Mouse (Mus musculus) layer of hippocampus, adult 8-10 months (tissue): Measurements from ENCODE around the gene Gna12. TPM values are rescaled to one million over a fixed set of nuclear protein-coding genes. Genes with fewer than 3 reads are reported as not detected.

Source experiments
- DNase-seq, 2 experiments: peaks; one replicate each; pipeline ENCODE4 v3.0.0; 2022; ENCODE audit warnings: low spot score in 2 of 2
- total RNA-seq, 4 experiments: library from RNA; stranded (reverse); gene quantifications; 2 replicates each; pipeline ENCODE4 v1.2.4; 2022

Gna12 gene
- total RNA-seq, 4 experiments from 2014 or later: 84.5 to 102 (median 90.0) TPM

- DNase-seq: no peak
Observed at GRCm38 (mm10) chr5:140758864-140759263, 71.4 kb downstream of the Gna12 start.

GRCm38 (mm10) chr5:140753223-140753622, 77.0 kb downstream of the Gna12 start:
- DNase-seq: no peak

GRCm38 (mm10) chr5:140752639-140753038, 77.6 kb downstream of the Gna12 start:
- DNase-seq: no peak

GRCm38 (mm10) chr5:140752041-140752440, 78.2 kb downstream of the Gna12 start:
- DNase-seq: no peak

- peak in 1 of 2 experiments; percentile 53 for DNase-seq
Observed at GRCm38 (mm10) chr5:140750925-140751324, 79.3 kb downstream of the Gna12 start.

GRCm38 (mm10) chr5:140749062-140749875, 81.0 kb downstream of the Gna12 start:
- peak in 1 of 2 experiments; percentile 74 for DNase-seq

GRCm38 (mm10) chr5:140748425-140748824, 81.8 kb downstream of the Gna12 start:
- DNase-seq: no peak

GRCm38 (mm10) chr5:140743706-140744131, 86.5 kb downstream of the Gna12 start:
- DNase-seq: no peak

- no peak for DNase-seq
Observed at GRCm38 (mm10) chr5:140741877-140742276, 88.4 kb downstream of the Gna12 start.

- no peak for DNase-seq
Observed at GRCm38 (mm10) chr5:140741040-140741439, 89.2 kb downstream of the Gna12 start.

GRCm38 (mm10) chr5:140739813-140740212, 90.4 kb downstream of the Gna12 start:
- DNase-seq: no peak

- no peak for DNase-seq
Observed at GRCm38 (mm10) chr5:140736166-140736565, 94.1 kb downstream of the Gna12 start.

GRCm38 (mm10) chr5:140735297-140735696, 94.9 kb downstream of the Gna12 start:
- DNase-seq: no peak

- no peak for DNase-seq
Observed at GRCm38 (mm10) chr5:140733336-140733735, 96.9 kb downstream of the Gna12 start.

GRCm38 (mm10) chr5:140732195-140732594, 98.0 kb downstream of the Gna12 start:
- no peak for DNase-seq

GRCm38 (mm10) chr5:140731040-140731797, 99.0 kb downstream of the Gna12 start:
- no peak for DNase-seq

- DNase-seq: no peak
Observed at GRCm38 (mm10) chr5:140726946-140727740, 103.1 kb downstream of the Gna12 start.

- peak; percentile 69 to 70 for DNase-seq
Observed at GRCm38 (mm10) chr5:140726062-140726839, 104.0 kb downstream of the Gna12 start.

GRCm38 (mm10) chr5:140723822-140724221, 106.4 kb downstream of the Gna12 start, which contains the start of gene Amz1:
TSS of gene Amz1 (plus strand) at chr5:140724127.
- DNase-seq: peak; percentile 71 to 75

GRCm38 (mm10) chr5:140722121-140722520, 108.1 kb downstream of the Gna12 start:
- no peak for DNase-seq

GRCm38 (mm10) chr5:140720773-140721172, 109.5 kb downstream of the Gna12 start:
- no peak for DNase-seq
